Mouse (Mus musculus): ENCODE measurements around the gene Nutm1.
"Not testable (repeated sequence)": the region's sequence is repeated elsewhere in the genome, so short reads cannot be mapped to it uniquely, and the experiment has no call there.

Nutm1 gene

DNA sequence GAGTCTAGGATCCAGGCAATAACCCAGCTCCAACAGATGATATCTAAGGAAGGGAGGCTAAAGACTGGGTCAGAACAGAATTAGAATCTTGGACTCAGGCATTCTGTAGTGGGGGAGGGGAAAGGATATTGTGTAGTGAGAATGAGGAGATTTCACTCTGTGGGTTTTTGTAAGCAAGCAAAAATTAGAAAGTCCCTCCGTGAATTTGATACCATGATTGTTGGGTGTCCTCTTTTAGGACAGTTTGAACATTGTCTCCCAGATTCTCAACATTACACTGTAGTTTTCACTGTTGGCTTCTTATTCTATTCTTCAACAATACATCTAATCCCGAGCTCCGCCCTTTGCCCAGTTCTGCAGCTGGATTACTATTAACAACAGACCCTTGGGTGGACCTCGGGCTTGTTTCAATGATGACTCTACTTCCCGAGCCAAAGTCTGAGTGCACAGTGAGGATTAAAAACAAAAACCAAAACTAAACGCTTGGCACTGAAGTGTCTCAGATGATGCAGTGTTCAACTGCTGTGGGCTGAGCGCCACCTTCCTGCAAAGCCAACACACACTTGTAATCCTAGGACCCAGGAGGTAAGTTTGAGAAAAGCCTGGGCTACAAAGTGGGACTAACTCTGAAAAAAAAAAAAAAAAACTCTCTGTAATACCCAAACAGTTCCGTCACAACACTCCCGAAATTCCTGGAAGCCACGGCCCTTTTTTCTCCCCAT is at the start of gene Nutm1:
TSS of gene Nutm1 (minus strand) at position 51 of the 722 bp plus-strand sequence.
- no peak for DNase-seq (ENCODE audit: low spot score)

- DNase-seq (ENCODE audit: low spot score) = no peak
These were observed 49.6 kb upstream of the Nutm1 start for GRCm38 (mm10) chr2:112308671-112309070.

DNA sequence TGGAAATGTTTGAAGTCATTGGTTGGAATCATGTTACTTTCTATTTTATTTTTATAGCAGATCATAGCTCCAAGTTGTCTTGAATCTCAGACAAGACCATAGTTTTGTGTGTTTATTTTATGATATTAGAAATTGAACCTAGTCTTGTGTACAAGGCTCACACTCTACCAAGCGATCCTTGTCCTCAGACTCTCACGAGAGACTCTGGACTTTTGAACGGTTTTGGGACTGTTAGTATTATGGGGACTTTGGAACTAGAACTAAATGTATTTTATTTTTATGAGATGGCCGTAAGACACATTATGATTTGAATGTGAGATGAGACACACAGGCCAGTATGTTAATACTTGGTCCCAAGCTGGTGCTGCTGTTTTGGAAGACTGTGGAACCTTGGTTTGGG is 39.1 kb upstream of the Nutm1 start:
- DNase-seq (ENCODE audit: low spot score) = no peak

- peak; percentile 42 for DNase-seq (ENCODE audit: low spot score)
These were observed 37.1 kb upstream of the Nutm1 start for GRCm38 (mm10) chr2:112296211-112296610.

GRCm38 (mm10) chr2:112292823-112293222 is 33.7 kb upstream of the Nutm1 start:
- no peak for DNase-seq (ENCODE audit: low spot score)

- DNase-seq (ENCODE audit: low spot score) = no peak
These were observed 30.4 kb upstream of the Nutm1 start for GRCm38 (mm10) chr2:112289507-112289906.

GRCm38 (mm10) chr2:112287059-112287458 is 28.0 kb upstream of the Nutm1 start:
- DNase-seq (ENCODE audit: low spot score) = no peak

- DNase-seq (ENCODE audit: low spot score) = not testable (repeated sequence)
These were observed 27.0 kb upstream of the Nutm1 start for GRCm38 (mm10) chr2:112286062-112286461.

DNA sequence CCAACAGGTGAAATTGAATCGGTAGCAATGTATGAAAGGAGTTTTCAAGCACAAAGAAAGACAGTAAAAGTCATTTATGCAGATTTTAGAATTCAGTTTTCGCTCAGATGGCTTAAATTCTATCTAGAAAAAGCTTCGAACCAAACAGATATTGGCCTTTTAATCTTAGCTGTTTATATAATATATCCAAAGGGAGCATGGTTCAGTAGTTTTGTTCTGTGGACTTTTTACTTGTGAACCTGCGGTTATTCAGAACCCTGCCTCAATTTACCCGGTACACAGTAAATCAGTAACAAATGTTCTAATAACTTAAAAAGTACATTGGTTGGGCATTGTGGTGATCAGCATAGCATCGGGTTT is 25.9 kb upstream of the Nutm1 start:
- no peak for DNase-seq (ENCODE audit: low spot score)

GRCm38 (mm10) chr2:112284363-112285030 is 25.4 kb upstream of the Nutm1 start:
- no peak for DNase-seq (ENCODE audit: low spot score)

GRCm38 (mm10) chr2:112282846-112283245 is 23.8 kb upstream of the Nutm1 start:
- DNase-seq (ENCODE audit: low spot score) = no peak

DNA sequence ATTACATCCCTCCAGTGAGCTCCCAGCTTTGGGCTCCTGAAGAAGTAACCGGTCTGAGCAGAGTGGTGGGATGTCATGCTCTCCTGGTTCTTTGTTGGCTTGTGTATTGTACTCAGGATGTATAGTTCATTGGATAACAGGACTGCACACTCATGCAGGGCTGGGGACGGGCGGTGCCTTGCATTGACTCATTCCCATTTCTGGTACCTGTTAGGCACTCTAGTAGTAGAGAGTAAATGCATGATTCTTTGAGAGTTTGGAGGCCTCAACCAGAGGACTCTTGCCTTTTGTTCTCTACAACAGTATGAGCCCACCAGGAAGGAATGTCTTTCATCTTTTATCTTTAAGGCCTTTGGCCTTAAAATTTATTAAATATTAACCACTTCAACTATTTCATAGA is 17.8 kb upstream of the Nutm1 start:
- no peak for DNase-seq (ENCODE audit: low spot score)

GRCm38 (mm10) chr2:112273474-112273873 is 14.4 kb upstream of the Nutm1 start:
- DNase-seq (ENCODE audit: low spot score) = no peak

DNA sequence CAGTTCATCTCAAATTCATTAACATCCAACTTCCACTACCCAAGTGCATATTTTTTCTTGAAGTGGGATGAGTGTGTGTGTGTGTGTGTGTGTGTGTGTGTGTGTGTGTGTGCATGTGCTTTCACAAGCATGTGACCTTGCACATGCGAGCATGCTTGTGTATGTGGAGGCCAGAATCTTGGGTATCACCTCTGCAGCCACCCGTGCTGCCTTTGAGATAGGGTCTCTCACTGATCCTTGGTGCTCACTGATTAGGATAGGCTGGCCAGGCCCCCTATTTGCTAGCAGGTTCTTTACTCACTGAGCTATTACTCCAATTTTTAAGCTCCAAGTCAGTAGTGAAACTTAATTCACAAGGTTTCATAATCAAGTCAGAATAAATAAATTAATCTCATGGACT is 13.8 kb upstream of the Nutm1 start:
- no peak for DNase-seq (ENCODE audit: low spot score)

DNA sequence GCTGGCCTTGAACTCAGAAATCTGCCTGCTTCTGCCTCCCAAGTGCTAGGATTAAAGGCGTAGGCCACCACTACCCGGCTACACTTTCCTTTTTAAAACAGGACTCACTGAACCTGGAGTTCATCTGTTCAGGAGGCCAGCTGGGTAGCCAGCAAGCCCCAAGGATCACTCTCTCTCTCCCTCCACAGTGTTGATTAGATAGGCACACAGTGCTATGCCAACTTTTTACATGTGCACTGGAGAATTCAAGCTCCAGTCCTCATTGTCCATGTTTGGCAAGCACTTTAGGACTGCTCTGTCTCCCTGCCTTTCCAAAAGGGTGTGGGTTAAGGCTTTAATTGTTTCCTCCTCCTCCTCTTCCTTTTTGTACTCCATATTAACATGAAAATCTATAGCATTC is 10.9 kb upstream of the Nutm1 start:
- DNase-seq (ENCODE audit: low spot score) = no peak

DNA sequence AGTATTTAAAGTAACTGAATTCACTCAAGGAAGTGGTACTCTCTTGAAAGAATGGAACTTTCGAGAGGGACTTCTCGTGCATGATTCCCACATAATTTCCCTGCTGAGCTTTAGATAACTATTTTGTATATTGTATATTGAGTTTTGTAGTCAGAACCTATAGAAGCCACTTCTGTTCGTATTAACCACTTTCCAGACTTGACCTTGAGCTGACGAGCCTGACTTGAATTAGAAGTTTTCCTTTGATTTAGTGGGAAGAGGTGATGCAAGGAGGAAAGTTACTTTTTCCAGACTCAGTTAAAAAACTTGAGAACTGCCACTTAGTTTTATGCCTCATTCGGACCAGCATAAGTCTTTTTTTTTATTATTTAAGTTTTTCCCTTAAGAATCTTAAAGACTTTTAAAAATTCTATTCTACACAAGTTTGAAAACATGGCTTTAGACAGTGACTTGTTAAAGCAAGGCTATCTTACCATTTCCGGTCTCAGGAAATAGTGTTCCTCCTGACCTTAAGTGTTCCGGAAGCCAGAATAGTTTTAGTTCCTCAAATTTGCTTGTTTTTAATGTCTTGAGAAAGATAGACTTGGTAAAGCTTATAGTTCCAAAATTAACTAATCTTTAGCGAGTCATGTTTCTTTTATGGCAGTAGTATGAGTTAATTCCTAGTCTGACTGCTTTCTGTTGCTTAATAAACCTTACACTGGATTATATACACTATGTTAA is 8.6 kb upstream of the Nutm1 start:
- no peak for DNase-seq (ENCODE audit: low spot score)

DNA sequence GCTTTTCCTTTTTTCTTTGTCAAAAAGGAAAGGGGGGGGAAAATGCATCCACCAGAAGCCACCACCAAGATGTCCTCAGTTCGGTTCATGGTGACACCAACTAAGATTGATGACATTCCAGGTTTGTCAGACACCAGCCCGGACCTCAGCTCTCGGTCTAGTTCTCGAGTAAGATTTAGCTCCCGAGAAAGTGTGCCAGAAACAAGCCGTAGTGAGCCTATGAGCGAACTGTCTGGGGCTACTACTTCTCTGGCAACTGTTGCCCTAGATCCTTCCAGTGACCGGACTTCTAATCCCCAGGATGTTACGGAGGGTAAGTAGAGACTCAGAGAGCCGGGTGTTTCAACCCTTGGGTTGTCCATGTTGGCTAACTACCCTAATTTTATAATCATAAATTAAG is 7.7 kb upstream of the Nutm1 start:
- DNase-seq (ENCODE audit: low spot score) = no peak

- no peak for DNase-seq (ENCODE audit: low spot score)
These were observed 7.1 kb upstream of the Nutm1 start, which contains the start of gene Gm21985 for GRCm38 (mm10) chr2:112266242-112266592. Gene Gm21985 (plus strand): TSS chr2:112266314.

GRCm38 (mm10) chr2:112265448-112266241 is 6.6 kb upstream of the Nutm1 start, which contains the start of gene Slc12a6:
Gene Slc12a6 (plus strand): TSS chr2:112265825.
- peak; percentile 83 for DNase-seq (ENCODE audit: low spot score)

DNA sequence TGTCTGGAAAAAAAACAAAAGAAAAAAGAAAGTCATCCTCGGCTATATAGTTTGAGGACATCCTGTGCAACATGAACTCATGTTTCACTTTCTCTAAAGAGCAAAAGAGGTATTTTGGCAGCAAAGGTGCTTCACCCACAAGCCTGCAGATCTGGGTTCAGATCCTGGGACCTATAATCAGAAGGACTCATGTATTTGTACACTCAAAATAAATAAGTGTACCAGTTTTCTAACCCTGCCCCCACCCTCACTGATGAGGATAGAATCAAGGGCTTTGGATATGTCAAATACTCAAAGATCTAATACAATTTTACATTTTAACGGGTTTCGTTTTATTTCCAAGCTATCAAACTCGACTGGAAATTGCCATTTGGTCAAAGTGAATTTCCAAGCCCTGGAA is 5.3 kb upstream of the Nutm1 start:
- no peak for DNase-seq (ENCODE audit: low spot score)

DNA sequence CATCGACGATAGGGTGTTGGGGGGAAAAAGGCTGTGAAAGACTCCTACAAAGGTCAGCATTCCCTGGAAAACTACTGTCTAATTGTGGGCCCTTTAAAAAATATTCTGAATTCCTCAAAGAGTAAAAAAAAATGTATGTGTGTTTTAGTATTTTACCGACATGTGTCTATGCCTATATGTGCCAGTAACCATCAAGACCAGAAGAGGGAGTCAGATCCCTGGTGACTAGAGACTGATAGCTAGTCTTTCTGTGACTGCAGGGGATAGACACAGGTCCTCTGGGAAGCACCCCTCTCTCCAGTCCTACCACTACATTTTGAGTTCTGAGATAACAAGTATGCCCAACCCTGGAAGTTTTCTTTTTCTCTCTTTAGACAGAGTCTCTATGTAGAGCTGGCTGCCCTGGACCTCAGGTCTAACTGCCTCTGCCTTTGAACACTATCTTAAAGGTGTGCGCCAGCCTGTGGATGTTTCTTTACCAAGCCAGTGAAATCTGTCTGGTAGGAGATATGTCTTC is 3.7 kb upstream of the Nutm1 start:
- no peak for DNase-seq (ENCODE audit: low spot score)
